Mouse (Mus musculus) CD4-positive naive resting alpha-beta T cell, adult 57 days (primary cell): ENCODE measurements around the gene Olfr1311. TPM values are rescaled to one million over a fixed set of nuclear protein-coding genes. Genes with fewer than 3 reads are reported as not detected.

Experiments used
- total RNA-seq: library from RNA; stranded (reverse); gene quantifications from one replicate; pipeline ENCODE4 v1.2.4, GENCODE M21; 2023

Olfr1311 gene
- not detected for total RNA-seq

DNA sequence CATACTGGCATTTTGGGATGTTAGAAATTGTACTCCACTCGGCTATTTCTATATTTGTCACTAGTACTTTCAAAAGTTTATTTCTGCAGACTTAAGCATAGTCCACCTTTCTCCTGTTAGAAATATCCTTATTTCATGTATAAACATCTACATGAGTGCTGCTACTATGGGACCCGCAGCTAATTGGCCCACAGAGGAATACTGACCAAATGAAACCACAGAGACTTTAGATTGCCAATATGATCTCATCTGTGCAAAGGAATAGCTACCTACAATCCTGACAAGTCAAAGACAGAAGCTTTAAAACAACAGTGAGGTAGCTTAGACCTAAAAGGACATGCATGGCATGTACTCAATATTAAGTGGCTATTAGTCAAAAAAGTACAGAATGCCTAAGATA is at the start of gene Olfr1311:
TSS of gene Olfr1311 (minus strand) at position 101 of the 400 bp plus-strand sequence.

DNA sequence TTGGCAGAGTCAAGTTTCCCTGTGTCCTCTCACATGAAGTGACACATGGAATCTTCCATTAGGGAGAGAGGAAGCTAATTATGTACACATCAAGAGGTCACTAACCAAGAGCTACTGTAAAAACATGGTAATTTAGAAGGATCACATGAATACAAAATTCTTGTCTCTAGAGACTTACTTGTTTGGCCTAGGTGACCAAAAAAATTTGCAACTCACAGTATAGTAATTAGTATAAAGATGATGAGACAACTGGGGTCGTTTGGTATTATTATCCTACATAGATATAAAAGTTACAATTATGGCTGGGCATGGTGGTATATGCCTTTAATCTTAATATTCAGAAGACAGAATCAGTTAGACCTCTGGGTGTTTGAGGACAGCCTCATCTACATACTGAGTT is 25.9 kb upstream of the Olfr1311 start, which contains the start of gene Olfr1312:
TSS of gene Olfr1312 (minus strand) at position 101 of the 400 bp plus-strand sequence.

DNA sequence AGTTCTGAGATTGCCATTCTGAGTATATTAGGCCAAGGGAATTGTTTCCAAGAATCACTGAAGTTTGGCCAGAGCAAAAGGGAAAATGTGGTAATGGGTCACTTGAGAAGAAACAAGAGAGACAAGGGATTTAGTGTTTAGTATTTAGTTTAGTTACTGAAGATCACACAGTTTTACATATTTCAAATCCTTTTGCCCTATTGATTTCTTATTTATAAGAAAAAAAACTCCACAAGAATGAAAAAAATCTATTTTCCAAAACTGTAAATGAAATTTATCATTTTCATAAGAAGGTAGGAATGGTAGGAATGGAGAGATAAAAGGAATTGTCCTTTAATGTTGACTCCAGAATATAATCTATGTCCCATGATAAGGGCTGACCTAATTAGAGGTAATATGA is 11.6 kb downstream of the Olfr1311 start, which contains the start of gene Olfr1310:
TSS of gene Olfr1310 (minus strand) at position 101 of the 400 bp plus-strand sequence.

DNA sequence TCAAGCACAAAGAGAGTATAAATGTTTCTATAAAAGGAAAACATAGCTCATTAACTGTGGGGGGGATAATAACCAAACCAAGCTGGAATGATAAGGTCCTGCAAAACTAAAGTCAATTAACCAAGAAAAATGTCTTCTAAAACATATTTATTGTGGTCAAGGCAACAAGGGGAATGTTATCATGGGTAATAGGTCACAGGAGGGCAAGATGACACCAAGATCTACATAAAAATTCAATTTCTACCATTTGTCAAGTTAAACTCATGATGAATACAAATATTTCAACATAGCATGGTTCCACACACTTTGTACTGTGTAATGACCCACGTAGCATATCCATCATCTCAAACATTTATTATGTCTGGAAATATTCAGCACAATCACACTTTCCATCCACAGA is 34.0 kb downstream of the Olfr1311 start, which contains the start of gene Olfr1309:
TSS of gene Olfr1309 (minus strand) at position 101 of the 400 bp plus-strand sequence.

Other genes starting within 250 kb of the Olfr1311 start
- gene Olfr1302, start 247.0 kb downstream of the Olfr1311 start, total RNA-seq = not detected
- not detected for gene Olfr1303, start 204.1 kb downstream of the Olfr1311 start, total RNA-seq
- gene Olfr1305, start 147.3 kb downstream of the Olfr1311 start, total RNA-seq = not detected
- gene Olfr1306, start 108.1 kb downstream of the Olfr1311 start, total RNA-seq = not detected
- 0.12 TPM for gene Olfr1307, start 75.0 kb downstream of the Olfr1311 start, total RNA-seq
- not detected for gene Olfr1308, start 59.5 kb downstream of the Olfr1311 start, total RNA-seq
- not detected for gene Olfr1309, start 34.1 kb downstream of the Olfr1311 start, total RNA-seq
- not detected for gene Olfr1310, start 11.7 kb downstream of the Olfr1311 start, total RNA-seq
- gene Olfr1312, start 25.8 kb upstream of the Olfr1311 start, total RNA-seq = not detected
- gene Olfr1313, start 53.4 kb upstream of the Olfr1311 start, total RNA-seq = not detected
- gene Olfr1314, start 72.4 kb upstream of the Olfr1311 start, total RNA-seq = not detected
- gene Olfr1315-ps1, start 91.0 kb upstream of the Olfr1311 start, total RNA-seq = not detected
- not detected for gene Olfr1316, start 110.6 kb upstream of the Olfr1311 start, total RNA-seq
- gene Olfr1317, start 115.9 kb upstream of the Olfr1311 start, total RNA-seq = not detected
- gene Olfr1318, start 129.8 kb upstream of the Olfr1311 start, total RNA-seq = not detected
- gene Lpcat4, start 215.1 kb upstream of the Olfr1311 start, total RNA-seq = 58.1 TPM
- not detected for gene Nutm1, start 234.9 kb upstream of the Olfr1311 start, total RNA-seq
- 74.2 TPM for gene Nop10, start 237.5 kb upstream of the Olfr1311 start, total RNA-seq
- gene Slc12a6, start 241.4 kb upstream of the Olfr1311 start, total RNA-seq = 119 TPM
- gene Gm21985, start 241.9 kb upstream of the Olfr1311 start, total RNA-seq = not detected